Mouse (Mus musculus) hindbrain, embryonic 16.5 days (tissue): Measurements from ENCODE around the gene Selenbp2. TPM values are rescaled to one million over a fixed set of nuclear protein-coding genes. Genes with fewer than 3 reads are reported as not detected.
"Not testable (repeated sequence)": the region's sequence is repeated elsewhere in the genome, so short reads cannot be mapped to it uniquely, and the experiment has no call there.

Experiments
- ATAC-seq: fragments of 200-750 bp; cut with Nextera tagmentation; 2 replicates; pipeline ENCODE4 v1.8.0; 2017; ENCODE audit warnings: moderate TSS enrichment, moderate library complexity
- H3K27ac ChIP-seq: fragments of 300-500 bp; sonication (generic); 2 replicates; pipeline ENCODE4 v1.5.1; 2014; ENCODE audit warnings: low read depth, mild to moderate bottlenecking, control low read depth, low read length, moderate library complexity
- H3K27me3 ChIP-seq: fragments of 300-500 bp; sonication (generic); replicated peaks from 2 replicates; pipeline ENCODE4 v1.6.1; 2014; ENCODE audit warnings: low read length; ENCODE audit not compliant: control insufficient read depth, insufficient read depth
- H3K36me3 ChIP-seq: fragments of 300-500 bp; sonication (generic); 2 replicates; pipeline ENCODE4 v1.6.1; 2014; ENCODE audit warnings: mild to moderate bottlenecking, low read length, moderate library complexity, mixed read lengths; ENCODE audit not compliant: control insufficient read depth, insufficient read depth
- H3K4me1 ChIP-seq: fragments of 300-500 bp; sonication (generic); 2 replicates; pipeline ENCODE4 v1.6.1; 2014; ENCODE audit warnings: low read depth, low read length; ENCODE audit not compliant: control insufficient read depth, insufficient read depth
- H3K4me2 ChIP-seq: fragments of 300-500 bp; sonication (generic); 2 replicates; pipeline ENCODE4 v1.6.1; 2014; ENCODE audit warnings: mild to moderate bottlenecking, low read length, control low read depth, moderate library complexity
- H3K4me3 ChIP-seq: fragments of 300-500 bp; sonication (generic); 2 replicates; pipeline ENCODE4 v1.5.1; 2014; ENCODE audit warnings: mild to moderate bottlenecking, low read length, control low read depth, moderate library complexity
- H3K9ac ChIP-seq: fragments of 300-500 bp; sonication (generic); 2 replicates; pipeline ENCODE4 v1.6.1; 2014; ENCODE audit warnings: low read depth, mild to moderate bottlenecking, control low read depth, low read length, moderate library complexity
- H3K9me3 ChIP-seq: fragments of 300-500 bp; sonication (generic); 2 replicates; pipeline ENCODE4 v1.6.1; 2014; ENCODE audit warnings: mild to moderate bottlenecking, low read length, moderate library complexity; ENCODE audit not compliant: control insufficient read depth
- WGBS: fragments of 180-500 bp; shearing (Covaris S2); extraction: QIAGEN DNeasy Blood & Tissue Kit; methylation state at CpG from one replicate; pipeline ENCODE4 v1.1.7; 2014; 5-methylcytosine and 5-hydroxymethylcytosine counted together
- polyA plus RNA-seq: library from polyadenylated mRNA; unstranded; fragments of >200 nt; fragmentation: Nextera tagmentation; extraction: Ambion mirVana; gene quantifications from 2 replicates; pipeline ENCODE4 v1.2.1, GENCODE M21; 2015

Gene Selenbp2
- polyA plus RNA-seq, 1 experiment from 2014 or later, result 0.75 TPM

DNA sequence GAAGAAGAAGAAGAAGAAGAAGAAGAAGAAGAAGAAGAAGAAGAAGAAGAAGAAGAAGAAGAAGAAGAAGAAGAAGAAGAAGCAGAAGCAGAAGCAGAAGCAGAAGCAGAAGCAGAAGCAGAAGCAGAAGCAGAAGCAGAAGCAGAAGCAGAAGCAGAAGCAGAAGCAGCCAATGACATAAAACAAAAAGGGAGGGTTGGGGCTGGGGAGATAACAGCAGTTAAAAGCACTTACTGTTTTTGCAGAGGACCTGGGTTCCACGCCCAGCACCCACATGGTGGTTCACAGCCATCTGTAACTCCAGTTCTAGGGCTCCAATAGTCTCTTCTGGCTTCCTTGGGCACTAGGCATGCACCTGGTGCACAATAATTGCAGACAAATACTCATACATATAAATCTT lies 4.2 kb upstream of the Selenbp2 start:
- H3K27me3 ChIP-seq, H3K27ac ChIP-seq, H3K4me2 ChIP-seq, H3K4me3 ChIP-seq, H3K9ac ChIP-seq, ATAC-seq, H3K36me3 ChIP-seq, H3K9me3 ChIP-seq, H3K4me1 ChIP-seq: not testable (repeated sequence)
- WGBS, result 84% methylated on average over 1 of the region's 1 CpGs

DNA sequence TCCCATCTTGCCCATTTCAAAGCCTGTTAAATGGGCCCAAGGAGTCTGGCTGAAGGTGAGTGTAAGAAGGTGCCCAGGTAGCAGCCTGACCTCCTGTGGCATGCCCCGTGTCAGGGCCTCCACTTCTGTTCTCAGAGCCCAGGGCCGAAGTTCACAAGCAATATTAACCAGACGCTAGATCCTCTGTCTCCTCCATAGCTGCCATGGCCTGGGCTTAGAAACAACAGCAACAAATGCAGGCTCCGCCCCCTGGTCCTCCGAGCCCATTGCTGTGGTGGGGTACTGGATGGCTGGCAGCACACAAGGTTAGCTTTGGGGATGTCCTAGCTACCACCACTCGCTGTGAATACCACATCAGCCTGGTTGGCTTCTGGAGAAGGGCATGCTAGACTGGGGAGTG lies 3.2 kb upstream of the Selenbp2 start:
- H3K4me3 ChIP-seq, H3K27ac ChIP-seq, H3K27me3 ChIP-seq, H3K36me3 ChIP-seq, H3K4me1 ChIP-seq, H3K9ac ChIP-seq, H3K4me2 ChIP-seq, H3K9me3 ChIP-seq, ATAC-seq: not testable (repeated sequence)
- WGBS, result 70% methylated on average over 6 of the region's 6 CpGs

GRCm38 (mm10) chr3:94690616-94691247 lies 2.6 kb upstream of the Selenbp2 start:
- ATAC-seq, result no peak
- Histone ChIP-seq H3K27me3 (no peaks in the 10 kb centered on the region), H3K4me1 (no peaks in the 10 kb centered on the region), H3K9ac (no peak overlapping the region), H3K4me3 (no peak overlapping the region), H3K9me3 (no peaks in the 10 kb centered on the region), H3K27ac (no peak overlapping the region), H3K36me3 (no peaks in the 10 kb centered on the region), H3K4me2 (no peak overlapping the region)

GRCm38 (mm10) chr3:94691694-94692093 lies 1.7 kb upstream of the Selenbp2 start:
- H3K27ac ChIP-seq, H3K4me1 ChIP-seq, H3K36me3 ChIP-seq, H3K4me3 ChIP-seq, ATAC-seq, H3K27me3 ChIP-seq, H3K9me3 ChIP-seq, H3K9ac ChIP-seq, H3K4me2 ChIP-seq: not testable (repeated sequence)
- 84% methylated on average over 4 of the region's 4 CpGs for WGBS

DNA sequence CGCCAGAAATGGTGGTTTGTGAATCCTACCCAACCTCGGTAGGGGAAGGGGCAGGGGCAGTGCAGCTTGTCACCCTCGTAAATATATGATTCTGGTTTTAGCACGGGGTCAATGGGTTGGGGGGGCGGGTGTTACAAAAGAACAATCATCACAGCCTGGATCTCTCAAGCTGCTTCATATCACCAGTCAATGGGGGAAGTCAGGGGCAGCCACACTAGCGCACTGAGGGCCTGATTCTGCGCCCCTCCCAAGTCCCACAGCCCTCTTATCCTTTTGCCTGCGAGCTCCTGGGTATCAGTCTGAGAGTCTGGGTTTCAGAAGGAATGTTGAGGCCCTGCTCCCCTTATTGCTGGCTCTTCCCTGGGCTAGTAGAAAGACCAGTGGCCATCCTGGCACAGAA lies 518 bp downstream of the Selenbp2 start:
- H3K4me3 ChIP-seq, H3K9me3 ChIP-seq, H3K27ac ChIP-seq, ATAC-seq, H3K4me2 ChIP-seq, H3K9ac ChIP-seq, H3K4me1 ChIP-seq, H3K27me3 ChIP-seq, H3K36me3 ChIP-seq: not testable (repeated sequence)
- whole genome bisulfite sequencing, result 56% methylated on average over 5 of the region's 8 CpGs

- WGBS, result 88% methylated on average over 6 of the region's 6 CpGs
- H3K27me3 ChIP-seq, H3K9ac ChIP-seq, H3K4me3 ChIP-seq, H3K4me2 ChIP-seq, H3K36me3 ChIP-seq, H3K27ac ChIP-seq, H3K9me3 ChIP-seq, ATAC-seq, H3K4me1 ChIP-seq: not testable (repeated sequence)
Measured at GRCm38 (mm10) chr3:94695591-94695990, 2.2 kb downstream of the Selenbp2 start.

GRCm38 (mm10) chr3:94696257-94696656 lies 2.9 kb downstream of the Selenbp2 start:
- not testable (repeated sequence) for ATAC-seq
- 92% methylated on average over 3 of the region's 4 CpGs for WGBS

DNA sequence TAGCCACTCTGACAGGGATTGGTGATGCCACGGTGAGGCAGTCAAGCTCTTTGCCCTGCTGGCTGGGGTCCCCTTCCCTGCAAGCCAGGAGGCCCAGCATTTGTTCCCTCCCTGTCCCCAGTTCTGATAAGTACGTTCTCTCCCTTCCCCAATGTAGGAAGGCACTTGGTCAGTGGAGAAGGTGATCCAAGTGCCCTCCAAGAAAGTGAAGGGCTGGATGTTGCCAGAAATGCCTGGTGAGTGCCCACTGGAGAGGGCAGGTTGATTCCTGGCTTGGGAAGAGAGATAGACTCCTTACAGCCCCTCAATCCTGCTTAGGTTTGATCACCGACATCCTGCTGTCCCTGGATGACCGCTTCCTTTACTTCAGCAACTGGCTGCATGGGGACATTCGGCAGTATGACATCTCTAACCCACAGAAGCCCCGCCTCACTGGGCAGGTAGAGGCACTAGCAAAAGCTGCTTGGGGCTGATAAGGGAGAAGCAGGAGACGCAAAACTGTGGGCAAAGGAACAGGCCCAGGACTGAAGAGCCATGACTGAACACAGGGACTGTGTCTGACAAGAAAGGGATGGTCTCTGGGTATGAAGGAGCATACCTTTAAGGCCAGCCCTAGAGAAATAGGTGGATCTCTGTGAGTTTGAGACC lies 8.9 kb downstream of the Selenbp2 start:
- H3K27ac ChIP-seq, H3K4me2 ChIP-seq, H3K36me3 ChIP-seq, H3K27me3 ChIP-seq, ATAC-seq, H3K4me1 ChIP-seq, H3K4me3 ChIP-seq, H3K9me3 ChIP-seq, H3K9ac ChIP-seq: not testable (repeated sequence)
- WGBS, result 96% methylated on average over 6 of the region's 7 CpGs

More at GRCm38 (mm10) chr3:94696257-94696656, 2.9 kb downstream of the Selenbp2 start:
- H3K9me3 ChIP-seq, H3K36me3 ChIP-seq, H3K9ac ChIP-seq, H3K4me2 ChIP-seq, H3K27me3 ChIP-seq, H3K4me3 ChIP-seq, H3K4me1 ChIP-seq, H3K27ac ChIP-seq: not testable (repeated sequence)

DNA sequence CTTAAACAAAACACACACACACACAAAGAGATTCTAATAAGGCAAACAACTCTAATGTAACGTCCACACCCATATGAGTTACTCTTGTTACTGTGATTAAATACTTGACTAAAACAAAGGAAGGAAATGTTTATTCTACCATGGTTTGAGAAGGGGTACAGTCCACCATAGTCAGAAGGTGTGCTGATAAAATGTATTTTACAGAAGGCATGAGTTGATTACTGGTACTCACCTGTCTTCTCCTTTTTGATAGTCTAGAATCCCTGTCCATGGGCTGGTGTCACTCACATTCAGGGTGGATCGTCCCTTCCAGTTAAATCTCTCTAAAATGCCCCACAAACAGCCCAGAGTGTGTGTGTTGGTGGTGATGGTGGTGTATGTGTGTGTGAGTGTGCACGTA lies 9.5 kb downstream of the Selenbp2 start:
- H3K4me3 ChIP-seq, result no peak overlapping the region
- H3K9me3 ChIP-seq, result no peaks in the 10 kb centered on the region
- no peak overlapping the region for H3K4me2 ChIP-seq
- ATAC-seq, result no peak
- H3K4me1 ChIP-seq, result no peaks in the 10 kb centered on the region
- H3K27ac ChIP-seq, result no peak overlapping the region
- WGBS, result 81% methylated on average over 3 of the region's 3 CpGs
- no peak overlapping the region for H3K9ac ChIP-seq
- no peaks in the 10 kb centered on the region for H3K27me3 ChIP-seq
- H3K36me3 ChIP-seq, result no peaks in the 10 kb centered on the region
